Mouse (Mus musculus): ENCODE results near the gene Fanca. TPM values are rescaled to one million over a fixed set of nuclear protein-coding genes. Genes with fewer than 3 reads are reported as not detected.
A peak's percentile ranks its signal among the peaks of the same experiment; 100 is the strongest.
"Not testable (repeated sequence)": the region's sequence is repeated elsewhere in the genome, so short reads cannot be mapped to it uniquely, and the experiment has no call there.

The Fanca gene
- total and polyA plus RNA-seq, 2 experiments from 2014 or later = 6.7 to 37.1 TPM

DNA sequence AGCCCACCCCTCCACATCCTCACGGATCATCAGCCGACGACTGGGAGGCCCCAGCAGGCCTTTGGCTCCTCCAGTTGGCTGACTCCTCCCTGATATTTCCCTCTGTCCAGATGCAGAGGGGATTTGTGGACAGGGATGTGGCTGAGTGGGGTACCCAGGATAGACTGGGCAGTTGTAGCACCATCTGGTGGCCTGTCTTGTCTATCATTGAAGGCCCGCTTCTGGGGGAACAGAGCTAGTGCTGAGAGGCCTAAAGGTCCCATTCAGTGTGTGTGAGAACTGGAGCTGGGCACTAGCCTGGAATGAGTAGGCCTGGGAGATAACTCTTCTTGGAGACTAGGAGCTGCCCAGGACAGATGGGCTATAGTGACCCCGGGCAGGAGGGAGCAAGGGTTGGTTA lies 86.6 kb downstream of the Fanca start:
- H3K27me3 ChIP-seq (ENCODE audit: control insufficient read depth, insufficient read depth, low read length) = 0 out of 2 replicates have a peak, but pooled peaks cover 3% of the 10 kb centered on the region
- no peak overlapping the region for H3K9ac ChIP-seq (replicated peaks; ENCODE audit: low read depth, low read length)
- WGBS = 55% methylated on average over 5 of the region's 5 CpGs
- H3K4me1 ChIP-seq (ENCODE audit: control insufficient read depth, insufficient read depth) = peaks cover 10% of the 10 kb centered on the region
- peaks cover 27% of the 10 kb centered on the region for H3K36me3 ChIP-seq (replicated peaks; ENCODE audit: control insufficient read depth, insufficient read depth, low read length)
- H3K9me3 ChIP-seq (replicated peaks; ENCODE audit: control insufficient read depth, low read length) = no peaks in the 10 kb centered on the region
- DNase-seq (ENCODE audit: low spot score) (no peak), ATAC-seq (ENCODE audit: insufficient read depth, low read depth) (no peak)
- TF ChIP-seq CTCF (IDR thresholded peaks at IDR 0.05; ENCODE audit: low read depth) = peak; percentile 34
- no peak for TF ChIP-seq EP300 (IDR thresholded peaks at IDR 0.05; ENCODE audit: low read depth)
- no peak overlapping the region for H3K27ac ChIP-seq (ENCODE audit: low read depth)
- H3K4me2 ChIP-seq (ENCODE audit: low read depth, low read length) = no peak overlapping the region
- no peak overlapping the region for H3K4me3 ChIP-seq (ENCODE audit: low read depth, low read length)

DNA sequence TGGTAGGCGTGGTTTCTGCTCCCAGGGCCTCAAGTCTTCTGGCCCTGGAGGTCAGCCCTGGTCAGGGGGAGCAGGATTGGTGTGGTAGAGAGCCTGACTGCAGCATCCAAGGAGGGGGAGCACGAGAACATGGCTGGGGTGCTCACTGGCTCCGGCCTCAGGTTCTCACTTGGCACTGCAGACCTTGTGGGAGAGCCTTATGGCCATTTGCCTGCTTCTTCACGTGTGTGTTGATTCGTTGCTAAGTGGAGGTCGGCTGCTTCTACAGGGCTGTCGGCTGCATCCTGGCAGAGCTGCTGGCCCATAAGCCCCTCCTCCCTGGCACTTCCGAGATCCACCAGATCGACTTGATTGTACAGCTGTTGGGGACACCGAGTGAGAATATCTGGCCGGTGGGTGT lies 88.0 kb downstream of the Fanca start:
- not testable (repeated sequence) for H3K4me1 ChIP-seq (ENCODE audit: control insufficient read depth, insufficient read depth); H3K27me3 ChIP-seq (ENCODE audit: control insufficient read depth, insufficient read depth, low read length); H3K4me3 ChIP-seq (ENCODE audit: low read depth, low read length); DNase-seq (ENCODE audit: low spot score); H3K4me2 ChIP-seq (ENCODE audit: low read depth, low read length); H3K9me3 ChIP-seq (replicated peaks; ENCODE audit: control insufficient read depth, low read length); ATAC-seq (ENCODE audit: insufficient read depth, low read depth); H3K27ac ChIP-seq (ENCODE audit: low read depth); H3K9ac ChIP-seq (replicated peaks; ENCODE audit: low read depth, low read length)
- peaks cover 27% of the 10 kb centered on the region for H3K36me3 ChIP-seq (replicated peaks; ENCODE audit: control insufficient read depth, insufficient read depth, low read length)
- 81% methylated on average over 10 of the region's 11 CpGs for WGBS

DNA sequence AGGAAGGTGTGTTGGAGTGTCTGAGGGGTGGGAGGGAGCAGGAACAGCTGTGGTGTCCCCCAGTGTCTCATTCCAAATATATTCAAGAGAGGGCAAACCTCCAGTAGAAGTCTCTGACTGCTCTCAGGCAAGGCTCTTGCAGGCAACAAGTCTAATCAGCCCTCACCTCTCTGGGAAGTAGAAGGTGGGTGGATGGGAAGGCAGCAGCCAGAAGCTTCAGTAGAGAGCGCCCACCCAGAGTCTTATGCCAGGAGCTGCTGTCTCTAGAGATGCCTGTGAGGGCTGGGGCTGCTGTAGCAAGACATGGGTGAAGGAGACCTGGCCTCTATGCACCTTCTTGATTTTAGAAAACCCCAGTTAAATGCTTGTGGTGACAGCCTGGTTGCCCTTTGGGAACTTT lies 90.0 kb downstream of the Fanca start:
- H3K4me2 ChIP-seq (ENCODE audit: low read depth, low read length) = no peak overlapping the region
- WGBS = 88% methylated on average over 1 of the region's 1 CpGs
- no peak overlapping the region for H3K4me3 ChIP-seq (ENCODE audit: low read depth, low read length)
- H3K9ac ChIP-seq (replicated peaks; ENCODE audit: low read depth, low read length) = no peak overlapping the region
- TF ChIP-seq CTCF (IDR thresholded peaks at IDR 0.05; ENCODE audit: low read depth) = no peak
- TF ChIP-seq EP300 (IDR thresholded peaks at IDR 0.05; ENCODE audit: low read depth) = no peak
- peaks cover 12% of the 10 kb centered on the region; the same call in 1 of the 2 replicates for H3K4me1 ChIP-seq (ENCODE audit: control insufficient read depth, insufficient read depth)
- DNase-seq (ENCODE audit: low spot score) (no peak), ATAC-seq (ENCODE audit: insufficient read depth, low read depth) (no peak)
- H3K9me3 ChIP-seq (replicated peaks; ENCODE audit: control insufficient read depth, low read length) = no peaks in the 10 kb centered on the region
- H3K27ac ChIP-seq (ENCODE audit: low read depth) = no peak overlapping the region
- H3K27me3 ChIP-seq (ENCODE audit: control insufficient read depth, insufficient read depth, low read length) = no peaks in the 10 kb centered on the region
- peaks cover 27% of the 10 kb centered on the region for H3K36me3 ChIP-seq (replicated peaks; ENCODE audit: control insufficient read depth, insufficient read depth, low read length)

DNA sequence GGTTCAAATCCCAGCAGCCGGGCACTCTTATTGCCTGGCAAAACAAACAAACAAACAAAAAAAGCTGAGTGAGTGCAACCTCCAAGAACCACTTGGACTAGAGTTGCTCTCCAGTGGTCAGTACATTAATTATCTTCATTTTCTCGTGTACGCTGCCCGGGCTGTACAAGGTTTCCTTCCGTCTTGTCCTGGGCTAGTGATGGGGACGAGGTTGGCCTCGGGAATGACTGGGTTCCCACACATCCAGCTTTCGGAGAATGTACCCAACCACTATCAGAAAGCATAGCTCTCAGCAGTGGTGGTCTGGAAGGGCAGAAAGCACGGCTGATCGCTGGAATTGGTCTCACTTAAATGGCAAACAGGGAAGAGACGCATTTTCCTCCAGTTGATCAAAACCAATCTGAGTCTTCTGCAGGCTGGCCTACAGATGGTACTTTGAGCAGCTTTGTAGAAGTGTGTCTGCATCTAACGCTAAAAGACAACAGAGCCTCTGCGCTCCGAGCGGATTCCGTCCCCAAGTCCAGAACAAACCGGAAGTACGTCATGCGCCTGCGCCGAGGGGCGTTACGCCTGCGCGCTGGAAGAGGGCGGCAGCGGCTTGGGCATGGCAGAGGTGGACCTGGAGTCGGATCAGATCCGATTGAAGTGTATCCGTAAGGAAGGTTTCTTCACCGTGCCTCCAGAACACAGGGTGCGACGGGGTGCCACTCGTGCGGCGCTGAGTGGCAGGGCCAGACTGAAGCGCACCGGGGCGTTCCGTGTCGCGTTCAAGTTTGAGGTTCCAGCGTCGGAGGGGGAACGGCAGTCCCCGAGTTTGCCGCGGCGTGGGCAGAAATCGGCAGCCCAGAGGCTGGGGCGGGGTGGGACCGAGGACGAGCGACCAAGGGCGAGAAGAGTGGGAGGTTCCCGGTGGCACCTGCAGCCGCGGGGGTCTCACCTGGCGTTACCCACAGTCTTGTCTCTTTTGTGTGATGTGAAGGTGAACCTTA lies 93.8 kb downstream of the Fanca start, which contains the start of gene Cdk10:
Gene Cdk10 (plus strand): TSS at position 565 of the 989 bp plus-strand sequence.
- Histone ChIP-seq H3K27ac (ENCODE audit: low read depth) (peak within 1 kb of the TSS; percentile 84), H3K27me3 (ENCODE audit: control insufficient read depth, insufficient read depth, low read length) (no peaks in the 10 kb centered on the region), H3K4me1 (ENCODE audit: control insufficient read depth, insufficient read depth) (peaks cover 12% of the 10 kb centered on the region; the same call in 1 of the 2 replicates), H3K9ac (replicated peaks; ENCODE audit: low read depth, low read length) (peak within 1 kb of the TSS; percentile 66), H3K9me3 (replicated peaks; ENCODE audit: control insufficient read depth, low read length) (no peaks in the 10 kb centered on the region), H3K36me3 (replicated peaks; ENCODE audit: control insufficient read depth, insufficient read depth, low read length) (peaks cover 27% of the 10 kb centered on the region), H3K4me2 (ENCODE audit: low read depth, low read length) (peak within 1 kb of the TSS; percentile 92), H3K4me3 (ENCODE audit: low read depth, low read length) (peak within 1 kb of the TSS; percentile 62)
- WGBS = 2% methylated on average over 59 of the region's 59 CpGs
- peak; percentile 85 for DNase-seq (ENCODE audit: low spot score)
- TF ChIP-seq CTCF (IDR thresholded peaks at IDR 0.05; ENCODE audit: low read depth) = 0 out of 2 replicates have a peak, but pooled peaks have one; percentile 6
- TF ChIP-seq EP300 (IDR thresholded peaks at IDR 0.05; ENCODE audit: low read depth) = no peak
- ATAC-seq (ENCODE audit: insufficient read depth, low read depth) = peak; percentile 91

DNA sequence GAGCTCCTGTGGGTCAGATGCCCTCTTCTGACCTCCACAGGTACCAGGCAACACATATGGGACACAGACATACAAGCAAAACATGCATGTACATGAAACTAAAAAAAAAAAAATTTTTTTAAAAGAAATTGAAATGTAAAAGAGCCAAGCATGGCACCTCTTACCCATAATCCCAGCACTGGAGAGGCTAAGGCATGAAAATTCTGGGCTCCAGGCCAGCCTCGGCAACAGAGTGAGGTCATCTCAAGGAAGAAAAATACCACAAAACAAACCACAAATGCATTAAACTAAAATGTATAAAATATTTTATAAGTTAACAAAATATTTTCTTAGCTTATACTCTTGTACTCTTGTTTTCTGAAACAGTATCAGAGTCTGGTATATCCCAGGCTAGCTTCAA lies 97.5 kb downstream of the Fanca start:
- Histone ChIP-seq H3K36me3 (replicated peaks; ENCODE audit: control insufficient read depth, insufficient read depth, low read length) (no peaks in the 10 kb centered on the region), H3K4me1 (ENCODE audit: control insufficient read depth, insufficient read depth) (peaks cover 14% of the 10 kb centered on the region; the same call in 1 of the 2 replicates), H3K4me3 (ENCODE audit: low read depth, low read length) (no peak overlapping the region), H3K27ac (ENCODE audit: low read depth) (no peak overlapping the region), H3K4me2 (ENCODE audit: low read depth, low read length) (no peak overlapping the region), H3K9me3 (replicated peaks; ENCODE audit: control insufficient read depth, low read length) (no peaks in the 10 kb centered on the region), H3K9ac (replicated peaks; ENCODE audit: low read depth, low read length) (no peak overlapping the region), H3K27me3 (ENCODE audit: control insufficient read depth, insufficient read depth, low read length) (no peaks in the 10 kb centered on the region)
- 48% methylated on average over 1 of the region's 1 CpGs for WGBS
- no peak for ATAC-seq (ENCODE audit: insufficient read depth, low read depth)
- DNase-seq (ENCODE audit: low spot score) = no peak
- no peak for TF ChIP-seq EP300 (IDR thresholded peaks at IDR 0.05; ENCODE audit: low read depth)
- TF ChIP-seq CTCF (IDR thresholded peaks at IDR 0.05; ENCODE audit: low read depth) = no peak

Other genes starting within 250 kb of the Fanca start
- 2,455 and 2,720 TPM in 2 replicates for gene Rpl13, start 216.2 kb downstream of the Fanca start, total RNA-seq (2014; rRNA removed; ENCODE audit: low replicate concordance)
- 813 and 854 TPM in 2 replicates for gene Rpl13, start 216.2 kb downstream of the Fanca start, polyA plus RNA-seq (2015; fragmentation: Nextera tagmentation; extraction: Ambion mirVana)
- gene Cpne7, start 201.2 kb downstream of the Fanca start, total RNA-seq (2014; rRNA removed; ENCODE audit: low replicate concordance) = 0.42 and 9.0 TPM in 2 replicates
- 0.15 and 0.16 TPM in 2 replicates for gene Cpne7, start 201.2 kb downstream of the Fanca start, polyA plus RNA-seq (2015; fragmentation: Nextera tagmentation; extraction: Ambion mirVana)
- gene Sult5a1, start 160.3 kb downstream of the Fanca start, total RNA-seq (2014; rRNA removed; ENCODE audit: low replicate concordance) = 1.4 and 3.4 TPM in 2 replicates
- gene Sult5a1, start 160.3 kb downstream of the Fanca start, polyA plus RNA-seq (2015; fragmentation: Nextera tagmentation; extraction: Ambion mirVana) = 1.6 and 2.0 TPM in 2 replicates
- 32.3 and 58.6 TPM in 2 replicates for gene Dpep1, start 132.3 kb downstream of the Fanca start, total RNA-seq (2014; rRNA removed; ENCODE audit: low replicate concordance)
- gene Dpep1, start 132.3 kb downstream of the Fanca start, polyA plus RNA-seq (2015; fragmentation: Nextera tagmentation; extraction: Ambion mirVana) = 16.3 and 17.6 TPM in 2 replicates
- gene Chmp1a, start 105.8 kb downstream of the Fanca start, total RNA-seq (2014; rRNA removed; ENCODE audit: low replicate concordance) = 121 and 131 TPM in 2 replicates
- gene Chmp1a, start 105.8 kb downstream of the Fanca start, polyA plus RNA-seq (2015; fragmentation: Nextera tagmentation; extraction: Ambion mirVana) = 91.0 and 94.3 TPM in 2 replicates
- gene Spata33, start 105.7 kb downstream of the Fanca start, total RNA-seq (2014; rRNA removed; ENCODE audit: low replicate concordance) = 5.7 and 11.4 TPM in 2 replicates
- gene Spata33, start 105.7 kb downstream of the Fanca start, polyA plus RNA-seq (2015; fragmentation: Nextera tagmentation; extraction: Ambion mirVana) = 17.1 and 21.3 TPM in 2 replicates
- gene Cdk10, start 93.7 kb downstream of the Fanca start, total RNA-seq (2014; rRNA removed; ENCODE audit: low replicate concordance) = 26.5 and 31.9 TPM in 2 replicates
- gene Cdk10, start 93.7 kb downstream of the Fanca start, polyA plus RNA-seq (2015; fragmentation: Nextera tagmentation; extraction: Ambion mirVana) = 14.7 and 14.8 TPM in 2 replicates
- gene Spata2l, start 82.3 kb downstream of the Fanca start, total RNA-seq (2014; rRNA removed; ENCODE audit: low replicate concordance) = 3.5 and 4.2 TPM in 2 replicates
- 4.5 and 4.6 TPM in 2 replicates for gene Spata2l, start 82.3 kb downstream of the Fanca start, polyA plus RNA-seq (2015; fragmentation: Nextera tagmentation; extraction: Ambion mirVana)
- 19.4 and 24.0 TPM in 2 replicates for gene Zfp276, start 64.4 kb downstream of the Fanca start, total RNA-seq (2014; rRNA removed; ENCODE audit: low replicate concordance)
- gene Zfp276, start 64.4 kb downstream of the Fanca start, polyA plus RNA-seq (2015; fragmentation: Nextera tagmentation; extraction: Ambion mirVana) = 8.9 and 9.7 TPM in 2 replicates
- gene Vps9d1, start 64.2 kb downstream of the Fanca start, total RNA-seq (2014; rRNA removed; ENCODE audit: low replicate concordance) = 21.4 and 32.7 TPM in 2 replicates
- 15.4 and 16.1 TPM in 2 replicates for gene Vps9d1, start 64.2 kb downstream of the Fanca start, polyA plus RNA-seq (2015; fragmentation: Nextera tagmentation; extraction: Ambion mirVana)
- gene Spire2, start 14.1 kb upstream of the Fanca start, total RNA-seq (2014; rRNA removed; ENCODE audit: low replicate concordance) = 0.15 and 1.2 TPM in 2 replicates
- 0.23 and 0.40 TPM in 2 replicates for gene Spire2, start 14.1 kb upstream of the Fanca start, polyA plus RNA-seq (2015; fragmentation: Nextera tagmentation; extraction: Ambion mirVana)
- gene Tcf25, start 55.2 kb upstream of the Fanca start, total RNA-seq (2014; rRNA removed; ENCODE audit: low replicate concordance) = 172 and 193 TPM in 2 replicates
- 123 and 127 TPM in 2 replicates for gene Tcf25, start 55.2 kb upstream of the Fanca start, polyA plus RNA-seq (2015; fragmentation: Nextera tagmentation; extraction: Ambion mirVana)
- not detected in 2 replicates for gene Mc1r, start 88.5 kb upstream of the Fanca start, total RNA-seq (2014; rRNA removed; ENCODE audit: low replicate concordance)
- gene Mc1r, start 88.5 kb upstream of the Fanca start, polyA plus RNA-seq (2015; fragmentation: Nextera tagmentation; extraction: Ambion mirVana) = not detected in 2 replicates
- gene Tubb3, start 92.8 kb upstream of the Fanca start, total RNA-seq (2014; rRNA removed; ENCODE audit: low replicate concordance) = 1.8 and 6.1 TPM in 2 replicates
- gene Tubb3, start 92.8 kb upstream of the Fanca start, polyA plus RNA-seq (2015; fragmentation: Nextera tagmentation; extraction: Ambion mirVana) = 0.40 and 1.3 TPM in 2 replicates
- 35.6 and 91.5 TPM in 2 replicates for gene Def8, start 105.0 kb upstream of the Fanca start, total RNA-seq (2014; rRNA removed; ENCODE audit: low replicate concordance)
- 28.3 and 30.9 TPM in 2 replicates for gene Def8, start 105.0 kb upstream of the Fanca start, polyA plus RNA-seq (2015; fragmentation: Nextera tagmentation; extraction: Ambion mirVana)
- gene Afg3l1, start 159.3 kb upstream of the Fanca start, total RNA-seq (2014; rRNA removed; ENCODE audit: low replicate concordance) = 16.7 and 31.6 TPM in 2 replicates
- gene Afg3l1, start 159.3 kb upstream of the Fanca start, polyA plus RNA-seq (2015; fragmentation: Nextera tagmentation; extraction: Ambion mirVana) = 39.9 and 41.2 TPM in 2 replicates
- gene Dbndd1, start 196.9 kb upstream of the Fanca start, total RNA-seq (2014; rRNA removed; ENCODE audit: low replicate concordance) = 0.73 TPM in 1 of 2 replicates, not detected in the other
- 0.18 and 0.38 TPM in 2 replicates for gene Dbndd1, start 196.9 kb upstream of the Fanca start, polyA plus RNA-seq (2015; fragmentation: Nextera tagmentation; extraction: Ambion mirVana)
- gene Gas8, start 200.3 kb upstream of the Fanca start, total RNA-seq (2014; rRNA removed; ENCODE audit: low replicate concordance) = 0.76 and 1.8 TPM in 2 replicates
- gene Gas8, start 200.3 kb upstream of the Fanca start, polyA plus RNA-seq (2015; fragmentation: Nextera tagmentation; extraction: Ambion mirVana) = 7.1 and 7.7 TPM in 2 replicates